Mouse (Mus musculus) lung, adult 2 months (tissue): ENCODE measurements around the gene Psen2.

ENCODE experiments used
- CTCF ChIP-seq: fragments of 200-500 bp; IDR thresholded peaks from 2 replicates; pipeline ENCODE4 v1.5.1; 2011; ENCODE audit warnings: mild to moderate bottlenecking, low read length, control low read depth; ENCODE audit not compliant: insufficient read depth
- POLR2A ChIP-seq: fragments of 200-500 bp; IDR thresholded peaks from 2 replicates; pipeline ENCODE4 v1.6.1; 2011; ENCODE audit warnings: low read depth, mild to moderate bottlenecking, control low read depth, low read length, borderline replicate concordance; ENCODE audit errors: extremely low read depth

- TF ChIP-seq CTCF (no peak), POLR2A (no peak)
These were observed 25.7 kb upstream of the Psen2 start for GRCm38 (mm10) chr1:180288872-180289468.
